Mouse (Mus musculus): ENCODE data around the gene Arid5b. TPM values are rescaled to one million over a fixed set of nuclear protein-coding genes. Genes with fewer than 3 reads are reported as not detected.
A peak's percentile ranks its signal among the peaks of the same experiment; 100 is the strongest.

Gene Arid5b
- polyA plus RNA-seq, 1 experiment: 4.5 TPM

DNA sequence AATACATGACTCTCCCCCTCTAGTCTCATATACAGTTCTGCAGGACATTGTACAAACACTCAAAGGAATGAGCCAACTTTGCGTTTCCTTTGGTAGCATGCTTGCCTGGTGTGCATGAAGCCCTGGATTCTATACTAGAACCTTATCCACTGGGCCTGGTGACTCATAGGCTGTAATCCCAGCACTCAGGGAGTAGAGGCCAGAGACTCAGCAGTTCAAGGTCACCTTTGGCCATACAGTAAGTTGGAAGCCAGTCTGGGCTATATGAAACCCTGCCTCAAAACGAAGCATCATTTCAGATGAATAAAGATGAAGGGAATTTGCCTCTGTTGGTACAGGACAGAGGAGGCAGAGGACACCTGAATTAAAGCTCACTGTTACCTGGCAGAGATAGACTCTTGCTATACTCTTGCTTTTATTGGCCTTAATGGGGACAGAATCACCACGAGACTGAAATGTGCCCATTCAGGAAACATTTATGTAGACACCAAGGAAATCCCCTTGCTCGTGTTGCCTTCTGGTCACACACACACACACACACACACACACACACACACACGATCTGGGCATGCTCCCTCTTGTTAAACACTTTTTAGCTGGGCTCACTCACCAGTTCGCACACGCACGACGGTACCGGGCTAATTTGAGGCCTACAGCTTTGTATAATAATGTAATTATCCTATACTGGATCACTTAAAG, 21.0 kb downstream of the Arid5b start:
- no peak for DNase-seq (ENCODE audit: low read depth in 1 of 2, low spot score in 2 of 2)
- no peak overlapping the region for H3K4me3 ChIP-seq (ENCODE audit: extremely low read depth, insufficient read depth, insufficient read length)
- H3K27ac ChIP-seq (ENCODE audit: insufficient read depth, low read length): no peak overlapping the region
- peaks cover 7% of the 10 kb centered on the region; the same call in 1 of the 2 replicates for H3K4me1 ChIP-seq (ENCODE audit: control insufficient read depth, insufficient read depth, insufficient read length)
- no peak for TF ChIP-seq POLR2A (IDR thresholded peaks at IDR 0.05; ENCODE audit: low read depth, low read length)
- TF ChIP-seq CTCF (IDR thresholded peaks at IDR 0.05; ENCODE audit: extremely low read depth, insufficient read depth, insufficient read length, insufficient replicate concordance): no peak
- H3K27me3 ChIP-seq (ENCODE audit: control insufficient read depth, insufficient read depth, low read length): no peaks in the 10 kb centered on the region
- 81% methylated on average over 10 of the region's 10 CpGs for WGBS
- H3K36me3 ChIP-seq (ENCODE audit: control insufficient read depth, insufficient read depth, low read length): peaks cover 5% of the 10 kb centered on the region

DNA sequence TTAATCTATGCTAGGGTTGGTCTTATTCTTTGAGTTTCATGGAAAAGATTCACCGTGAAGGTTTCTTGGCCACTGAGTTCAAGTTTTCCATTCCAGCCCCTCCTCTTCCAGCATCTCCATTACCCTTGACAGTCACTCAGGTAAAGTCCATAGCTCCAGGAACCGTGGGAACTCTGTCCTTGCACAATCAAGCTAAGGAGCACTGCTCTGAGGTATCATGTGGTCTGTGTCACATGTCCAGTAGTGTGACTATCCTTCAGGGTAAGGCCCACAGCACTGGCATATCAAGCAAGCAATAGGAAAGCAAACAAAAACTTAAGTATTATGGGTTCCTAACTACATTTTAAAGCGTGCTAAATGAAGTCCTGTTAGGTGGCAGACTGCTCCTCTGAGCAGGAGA, 22.4 kb downstream of the Arid5b start:
- no peak for DNase-seq (ENCODE audit: low read depth in 1 of 2, low spot score in 2 of 2)
- Histone ChIP-seq H3K4me1 (ENCODE audit: control insufficient read depth, insufficient read depth, insufficient read length) (peaks cover 12% of the 10 kb centered on the region; the same call in 1 of the 2 replicates), H3K4me3 (ENCODE audit: extremely low read depth, insufficient read depth, insufficient read length) (no peak overlapping the region), H3K27me3 (ENCODE audit: control insufficient read depth, insufficient read depth, low read length) (no peaks in the 10 kb centered on the region), H3K27ac (ENCODE audit: insufficient read depth, low read length) (no peak overlapping the region), H3K36me3 (ENCODE audit: control insufficient read depth, insufficient read depth, low read length) (peaks cover 5% of the 10 kb centered on the region)
- TF ChIP-seq POLR2A (IDR thresholded peaks at IDR 0.05; ENCODE audit: low read depth, low read length): no peak
- no peak for TF ChIP-seq CTCF (IDR thresholded peaks at IDR 0.05; ENCODE audit: extremely low read depth, insufficient read depth, insufficient read length, insufficient replicate concordance)
- WGBS: 84% methylated on average over 3 of the region's 3 CpGs

DNA sequence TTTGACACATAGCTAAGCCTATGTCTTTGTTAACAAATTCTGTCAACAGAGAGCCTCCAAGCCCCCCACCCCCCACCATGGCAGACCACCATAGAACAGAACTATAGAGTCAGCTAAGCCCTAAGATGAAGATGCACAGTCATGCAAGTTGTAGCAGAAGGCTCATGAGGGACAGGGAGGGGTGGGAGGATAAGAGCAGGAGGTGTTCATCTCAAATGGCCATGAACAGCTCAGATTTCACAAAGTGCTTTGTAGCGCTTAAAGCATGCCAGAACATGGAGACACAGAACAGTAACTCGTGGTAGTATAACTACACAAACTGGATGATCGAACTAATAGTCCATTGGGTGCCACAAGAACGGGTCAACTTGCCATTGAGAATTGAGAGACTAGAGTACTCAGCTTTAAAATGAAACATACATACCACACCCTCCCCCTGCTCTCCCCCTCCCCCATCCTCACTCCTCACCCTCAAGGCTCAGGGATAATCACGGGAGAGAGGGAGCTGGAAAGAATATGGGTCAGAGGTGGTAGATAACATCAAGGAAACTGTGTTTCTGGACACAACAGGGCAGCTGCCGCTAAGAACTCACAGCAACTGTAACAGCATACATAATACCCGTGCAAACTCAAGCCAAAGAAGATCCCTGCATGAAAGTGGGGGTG, 25.0 kb downstream of the Arid5b start:
- WGBS: 87% methylated on average over 7 of the region's 7 CpGs
- H3K4me1 ChIP-seq (ENCODE audit: control insufficient read depth, insufficient read depth, insufficient read length): peaks cover 14% of the 10 kb centered on the region; the same call in 1 of the 2 replicates
- TF ChIP-seq CTCF (IDR thresholded peaks at IDR 0.05; ENCODE audit: extremely low read depth, insufficient read depth, insufficient read length, insufficient replicate concordance): no peak
- TF ChIP-seq POLR2A (IDR thresholded peaks at IDR 0.05; ENCODE audit: low read depth, low read length): no peak

DNA sequence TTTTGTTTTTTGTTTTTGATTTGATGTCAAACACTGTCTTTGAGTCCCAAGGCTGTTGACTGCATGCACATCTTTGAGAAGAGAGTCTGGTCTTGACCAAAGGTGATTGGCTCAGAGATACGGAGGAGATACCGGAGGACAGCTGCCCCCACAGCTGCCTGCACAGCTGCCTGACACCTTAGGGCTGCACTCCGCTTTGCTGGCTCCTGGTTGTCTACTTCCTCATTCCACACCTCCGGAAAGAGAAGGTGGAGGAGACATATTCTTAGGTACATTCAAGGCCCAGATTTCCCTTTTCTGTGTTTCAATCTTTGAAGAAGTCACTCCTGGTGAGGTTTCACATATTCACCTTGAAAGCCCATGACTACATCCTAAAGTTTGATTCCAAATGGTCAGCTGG, 25.9 kb downstream of the Arid5b start:
- 37% methylated on average over 4 of the region's 4 CpGs for WGBS
- TF ChIP-seq POLR2A (IDR thresholded peaks at IDR 0.05; ENCODE audit: low read depth, low read length) (no peak), CTCF (IDR thresholded peaks at IDR 0.05; ENCODE audit: extremely low read depth, insufficient read depth, insufficient read length, insufficient replicate concordance) (no peak)
- no peak overlapping the region for H3K4me3 ChIP-seq (ENCODE audit: extremely low read depth, insufficient read depth, insufficient read length)
- H3K4me1 ChIP-seq (ENCODE audit: control insufficient read depth, insufficient read depth, insufficient read length): peaks cover 15% of the 10 kb centered on the region; the same call in 1 of the 2 replicates
- H3K27ac ChIP-seq (ENCODE audit: insufficient read depth, low read length): peak overlapping the region; percentile 35
- H3K36me3 ChIP-seq (ENCODE audit: control insufficient read depth, insufficient read depth, low read length): peaks cover 1% of the 10 kb centered on the region; the same call in 1 of the 2 replicates
- no peaks in the 10 kb centered on the region for H3K27me3 ChIP-seq (ENCODE audit: control insufficient read depth, insufficient read depth, low read length)
- DNase-seq (ENCODE audit: low read depth in 1 of 2, low spot score in 2 of 2): peak in 1 of 2 experiments; percentile 51

More for the DNA sequence above, 25.0 kb downstream of the Arid5b start:
- Histone ChIP-seq H3K27me3 (ENCODE audit: control insufficient read depth, insufficient read depth, low read length) (no peaks in the 10 kb centered on the region), H3K4me3 (ENCODE audit: extremely low read depth, insufficient read depth, insufficient read length) (no peak overlapping the region), H3K27ac (ENCODE audit: insufficient read depth, low read length) (no peak overlapping the region), H3K36me3 (ENCODE audit: control insufficient read depth, insufficient read depth, low read length) (peaks cover 1% of the 10 kb centered on the region; the same call in 1 of the 2 replicates)
- DNase-seq (ENCODE audit: low read depth in 1 of 2, low spot score in 2 of 2): no peak

DNA sequence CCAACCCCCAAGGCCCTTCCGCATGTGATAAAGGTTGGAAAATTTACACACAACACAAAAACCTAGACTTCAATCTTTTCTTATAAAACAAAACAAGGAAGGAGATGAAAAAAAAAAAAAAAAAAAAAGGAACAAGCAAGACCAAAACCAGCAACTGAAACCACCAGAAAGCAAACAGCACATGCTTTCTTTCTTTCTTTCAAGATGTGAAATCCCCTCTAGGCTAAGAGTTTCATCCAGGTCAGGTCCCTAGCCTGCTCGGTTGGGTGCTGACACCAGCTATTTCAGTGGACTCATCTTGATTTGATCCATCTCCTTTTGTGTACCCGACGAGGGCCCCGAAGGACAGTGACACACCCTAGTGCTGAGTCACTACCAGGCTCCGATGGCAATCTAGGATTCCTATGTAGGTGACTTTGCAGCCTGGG, 29.2 kb downstream of the Arid5b start:
- DNase-seq (ENCODE audit: low read depth in 1 of 2, low spot score in 2 of 2): peak; percentile 27 to 42
- no peak for TF ChIP-seq POLR2A (IDR thresholded peaks at IDR 0.05; ENCODE audit: low read depth, low read length)
- TF ChIP-seq CTCF (IDR thresholded peaks at IDR 0.05; ENCODE audit: extremely low read depth, insufficient read depth, insufficient read length, insufficient replicate concordance): no peak
- H3K27ac ChIP-seq (ENCODE audit: insufficient read depth, low read length): peak overlapping the region; percentile 68

DNA sequence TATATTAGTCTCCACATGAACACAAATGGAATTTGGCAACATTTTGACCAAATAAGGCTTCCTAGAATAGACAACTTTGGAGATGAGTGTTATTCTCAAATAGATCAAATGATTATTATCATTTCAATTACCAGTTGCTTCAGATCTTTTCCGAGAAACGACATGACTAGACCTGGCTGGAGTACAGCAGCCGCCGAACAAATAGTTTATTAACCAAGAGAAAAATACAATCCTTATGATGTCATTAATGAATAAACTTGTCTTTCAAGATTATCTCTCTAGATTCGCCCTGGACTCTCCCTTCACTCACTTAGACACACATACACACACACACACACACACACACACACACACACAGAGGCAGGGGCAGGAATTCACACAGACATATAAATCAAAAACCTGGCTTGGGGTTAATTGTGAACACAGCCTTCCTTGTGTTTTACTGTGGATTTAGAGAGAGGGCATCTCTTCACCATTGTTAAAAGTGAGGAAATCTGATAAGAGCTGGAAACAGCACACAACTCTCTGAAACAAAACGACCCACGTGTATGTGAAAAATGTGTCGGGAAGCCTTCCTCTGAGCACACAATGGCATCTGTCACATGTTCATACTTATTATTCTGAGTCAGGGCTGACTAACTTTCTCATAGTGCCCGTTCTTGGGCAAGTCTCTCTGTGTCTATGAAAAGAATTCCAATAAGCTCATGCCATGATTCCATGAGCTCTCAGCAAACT, 30.1 kb downstream of the Arid5b start:
- WGBS: 47% methylated on average over 9 of the region's 9 CpGs
- peak overlapping the region; percentile 50; the same call in 1 of the 2 replicates for H3K27ac ChIP-seq (ENCODE audit: insufficient read depth, low read length)
- DNase-seq (ENCODE audit: low read depth in 1 of 2, low spot score in 2 of 2): no peak
- no peak overlapping the region for H3K4me3 ChIP-seq (ENCODE audit: extremely low read depth, insufficient read depth, insufficient read length)
- no peak for TF ChIP-seq POLR2A (IDR thresholded peaks at IDR 0.05; ENCODE audit: low read depth, low read length)
- TF ChIP-seq CTCF (IDR thresholded peaks at IDR 0.05; ENCODE audit: extremely low read depth, insufficient read depth, insufficient read length, insufficient replicate concordance): no peak
- H3K27me3 ChIP-seq (ENCODE audit: control insufficient read depth, insufficient read depth, low read length): no peaks in the 10 kb centered on the region
- H3K36me3 ChIP-seq (ENCODE audit: control insufficient read depth, insufficient read depth, low read length): no peaks in the 10 kb centered on the region
- peaks cover 17% of the 10 kb centered on the region; the same call in 1 of the 2 replicates for H3K4me1 ChIP-seq (ENCODE audit: control insufficient read depth, insufficient read depth, insufficient read length)

More for the DNA sequence above, 29.2 kb downstream of the Arid5b start:
- H3K4me3 ChIP-seq (ENCODE audit: extremely low read depth, insufficient read depth, insufficient read length): no peak overlapping the region
- no peaks in the 10 kb centered on the region for H3K36me3 ChIP-seq (ENCODE audit: control insufficient read depth, insufficient read depth, low read length)
- H3K4me1 ChIP-seq (ENCODE audit: control insufficient read depth, insufficient read depth, insufficient read length): peaks cover 17% of the 10 kb centered on the region; the same call in 1 of the 2 replicates
- no peaks in the 10 kb centered on the region for H3K27me3 ChIP-seq (ENCODE audit: control insufficient read depth, insufficient read depth, low read length)
- WGBS: 8% methylated on average over 6 of the region's 6 CpGs
